Mouse (Mus musculus) CH12.LX (cell line): ENCODE measurements around the gene Pcp4l1.

Experiments used
- CTCF ChIP-seq, 2 experiments: IDR thresholded peaks in 1 of 2; conservative IDR thresholded peaks in 1 of 2; 2 replicates each; pipeline ENCODE4 v1.5.1; 2011 to 2012; ENCODE audit warnings: low read depth in 2 of 2, low read length in 2 of 2, improper control_type of control experiment in 1 of 2, inconsistent platforms in 1 of 2, mild to moderate bottlenecking in 1 of 2, moderate library complexity in 1 of 2
- MAX ChIP-seq: IDR thresholded peaks from 2 replicates; pipeline ENCODE4 v1.6.1; 2011; ENCODE audit warnings: low read length, improper control_type of control experiment
- ZC3H11A ChIP-seq: IDR thresholded peaks from 2 replicates; pipeline ENCODE4 v1.6.1; 2012; ENCODE audit warnings: low read depth, mild to moderate bottlenecking, inconsistent platforms, low read length, improper control_type of control experiment

GRCm38 (mm10) chr1:171189046-171189445 lies 7.0 kb downstream of the Pcp4l1 start:
- TF ChIP-seq MAX (no peak), CTCF (conservative IDR thresholded peaks at IDR 0.05 in 1 of 2, IDR thresholded peaks at IDR 0.05 in 1 of 2; ENCODE audit: low read depth in 2 of 2, low read length in 2 of 2) (no peak), ZC3H11A (no peak)
